Mouse (Mus musculus) heart, postnatal 14 days (tissue): Measurements from ENCODE around the gene St6galnac6. TPM values are rescaled to one million over a fixed set of nuclear protein-coding genes. Genes with fewer than 3 reads are reported as not detected.

Experiments
- DNase-seq, 2 experiments: peaks; one replicate each; pipeline ENCODE4 v3.0.0; 2021 to 2022
- intact Hi-C: fragments of 180-260 bp; cut with DNase I; formaldehyde crosslinking; loops from one replicate; pipeline ENCODE4 v1.15.1; 2025
- long read RNA-seq, 2 experiments: library from polyadenylated mRNA; stranded (forward); transcript quantifications; one replicate each; pipeline ENCODE4 v2.0.0; 2021
- total RNA-seq, 2 experiments: library from RNA; stranded (reverse); gene quantifications; 2 replicates each; pipeline ENCODE4 v1.2.3; 2021

The St6galnac6 gene
- 100 to 1,000 TPM in 1 of 2 experiments, 10 to 100 TPM in 1; 97.9 to 104 TPM for total RNA-seq
- long read RNA-seq, experiment 1, partial matches to known transcripts: 2 of 8 reads
- long read RNA-seq, experiment 1, other reads (novel, unspliced or antisense): 3 of 8 reads
- long read RNA-seq, experiment 2, partial matches to known transcripts: 7 of 13 reads
- long read RNA-seq, experiment 2, other reads (novel, unspliced or antisense): 5 of 13 reads

DNA sequence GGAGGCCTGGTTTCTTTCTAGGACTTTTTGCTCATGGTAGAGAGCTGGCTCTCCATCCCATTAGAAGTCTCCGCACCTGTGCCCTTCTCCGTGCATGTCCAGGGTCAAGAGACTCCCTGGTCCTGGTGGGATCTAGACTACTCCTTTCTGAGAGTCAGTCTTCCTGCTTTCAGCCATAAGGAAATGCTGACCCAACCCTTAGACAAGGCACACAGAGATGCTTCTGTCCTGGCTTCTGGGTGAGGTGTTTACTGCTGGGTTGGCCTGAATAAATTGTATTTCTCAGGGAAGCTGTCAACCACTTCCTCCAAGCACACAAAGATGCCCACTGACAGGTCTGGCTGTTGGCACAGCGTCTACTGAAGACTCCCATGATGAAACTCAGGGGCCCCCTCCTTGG is at the start of gene St6galnac6:
TSS of gene St6galnac6 (plus strand) at position 301 of the 400 bp plus-strand sequence.
- intact Hi-C loops: no loop called here
- DNase-seq: no peak

DNA sequence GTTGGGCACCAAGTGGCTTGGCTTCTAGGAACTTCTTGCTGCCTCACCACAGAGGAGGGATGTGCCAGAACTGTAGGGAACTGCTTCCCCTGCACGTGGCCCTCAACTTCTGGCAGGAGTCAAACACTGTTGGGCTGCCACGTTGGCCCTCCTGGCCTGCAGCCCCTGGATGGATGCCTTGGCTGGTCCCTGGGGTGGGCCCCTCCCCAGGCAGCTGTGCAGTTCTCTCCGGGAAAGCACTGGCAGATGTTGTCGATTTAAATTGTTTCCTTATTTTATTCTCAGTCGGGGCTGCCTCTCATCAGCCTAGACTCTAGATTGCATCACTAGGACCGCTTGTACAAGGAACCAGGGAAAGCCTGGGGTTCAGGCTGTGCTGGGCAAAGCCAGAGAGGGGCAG is 49.7 kb upstream of the St6galnac6 start:
- intact Hi-C loops: no loop called here
- DNase-seq: peak; percentile 83 to 85

DNA sequence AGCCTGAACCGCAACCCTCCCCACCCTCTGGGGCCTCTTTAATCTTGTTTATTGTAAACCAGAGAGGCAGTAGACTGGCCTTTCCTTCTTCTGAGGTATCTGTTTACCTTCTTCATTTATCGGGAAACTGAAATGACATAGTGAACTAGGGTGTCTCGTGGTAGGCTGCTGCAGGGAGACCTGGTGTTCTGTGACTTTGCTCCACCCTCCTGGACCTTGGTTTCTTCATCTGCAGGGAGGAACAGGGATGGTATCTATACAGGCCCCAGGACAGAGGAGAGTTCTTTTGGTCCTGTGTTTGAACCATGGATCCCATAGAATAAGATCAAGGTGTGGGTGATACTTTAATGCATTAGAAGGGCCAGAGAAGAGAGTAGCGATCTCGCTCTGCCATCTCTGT is 48.3 kb upstream of the St6galnac6 start:
- no peak for DNase-seq
- intact Hi-C loops: no loop called here

DNA sequence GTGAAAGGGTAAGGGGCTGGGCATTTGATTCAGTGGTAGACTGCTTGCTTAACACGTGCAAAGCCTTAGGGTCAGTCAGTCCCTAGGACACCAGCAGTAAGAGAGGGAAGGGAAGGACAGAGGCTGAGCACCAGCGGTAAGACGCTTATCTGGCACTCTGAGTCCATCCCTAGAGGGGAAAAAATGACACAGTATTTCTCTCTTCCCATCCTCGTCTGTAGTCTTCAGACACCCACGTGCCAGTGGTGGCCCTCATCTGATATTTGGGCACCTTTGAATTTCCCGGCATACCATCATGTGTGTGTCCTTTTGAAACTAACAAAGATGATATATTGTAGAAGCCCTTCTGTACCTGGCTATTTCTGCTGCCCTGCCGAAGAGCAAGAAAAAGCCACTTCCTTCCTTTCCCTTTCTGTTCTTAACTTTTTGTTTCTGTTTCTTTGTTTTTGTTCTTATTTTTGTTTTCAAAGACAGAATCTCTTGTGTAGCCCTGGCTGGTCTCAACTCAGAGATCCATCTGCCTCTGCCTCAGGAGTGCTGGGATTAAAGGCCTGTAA is 45.8 kb upstream of the St6galnac6 start:
- intact Hi-C loops: no loop called here
- DNase-seq: no peak

DNA sequence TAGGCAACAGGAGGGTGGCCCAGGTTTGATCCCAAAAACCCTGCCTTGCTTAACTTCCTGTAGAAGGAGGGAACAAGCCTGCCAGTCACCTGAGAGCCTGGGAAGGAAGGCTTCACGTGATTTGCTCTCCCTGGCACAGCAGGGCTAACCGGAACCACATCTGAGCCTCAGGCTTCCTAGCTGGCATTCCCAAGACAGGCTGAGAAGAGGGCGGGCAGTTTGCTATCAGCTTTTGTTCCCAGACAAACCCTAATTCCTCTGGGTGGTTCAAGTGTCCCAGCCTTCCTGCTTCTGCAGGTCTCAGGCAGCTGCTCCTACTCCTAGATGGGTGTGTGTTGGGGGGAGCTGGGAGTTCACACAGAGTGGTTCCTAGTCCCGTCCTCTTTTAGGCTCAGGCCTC is 44.0 kb upstream of the St6galnac6 start:
- no peak for DNase-seq
- intact Hi-C loops: no loop called here

DNA sequence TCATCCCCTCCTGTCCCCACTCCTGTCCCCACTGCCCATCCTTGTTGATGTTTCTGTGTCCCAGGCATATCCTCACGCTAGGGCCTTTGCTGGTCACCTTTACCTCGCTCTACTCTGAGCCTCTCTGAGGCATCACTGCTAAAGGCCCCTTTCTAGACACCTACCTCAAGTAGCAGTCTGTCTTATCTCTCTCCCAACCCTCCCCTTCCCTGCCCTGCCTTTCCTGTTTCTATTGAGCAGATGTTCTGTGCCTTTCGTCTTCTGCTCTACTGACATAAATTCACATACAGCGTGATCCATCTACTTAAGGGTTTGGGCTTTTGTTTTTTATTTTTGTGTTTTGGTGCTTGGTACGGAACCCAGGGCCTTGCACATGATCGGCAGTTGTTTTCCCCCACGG is 43.5 kb upstream of the St6galnac6 start:
- intact Hi-C loops: no loop called here
- no peak for DNase-seq

DNA sequence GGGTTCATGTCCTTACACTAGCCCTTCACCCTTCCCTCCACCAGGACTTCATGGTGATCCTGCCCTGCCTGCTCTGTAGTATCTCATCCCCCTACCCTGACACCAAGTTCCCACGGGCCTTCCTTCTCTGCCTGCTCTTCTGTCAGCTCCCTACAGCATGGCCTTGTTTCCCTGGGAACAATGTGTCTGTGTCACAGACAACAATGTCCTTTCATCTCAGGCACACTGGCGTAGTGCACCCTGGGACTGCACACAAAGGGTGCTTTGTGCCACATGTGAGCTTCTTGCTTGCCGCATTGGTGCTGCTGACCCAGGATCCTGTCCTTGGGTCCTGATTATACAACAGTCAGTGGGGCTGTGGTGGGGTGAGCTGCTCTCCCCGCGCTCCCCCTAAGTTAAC is 39.9 kb upstream of the St6galnac6 start:
- no peak for DNase-seq

DNA sequence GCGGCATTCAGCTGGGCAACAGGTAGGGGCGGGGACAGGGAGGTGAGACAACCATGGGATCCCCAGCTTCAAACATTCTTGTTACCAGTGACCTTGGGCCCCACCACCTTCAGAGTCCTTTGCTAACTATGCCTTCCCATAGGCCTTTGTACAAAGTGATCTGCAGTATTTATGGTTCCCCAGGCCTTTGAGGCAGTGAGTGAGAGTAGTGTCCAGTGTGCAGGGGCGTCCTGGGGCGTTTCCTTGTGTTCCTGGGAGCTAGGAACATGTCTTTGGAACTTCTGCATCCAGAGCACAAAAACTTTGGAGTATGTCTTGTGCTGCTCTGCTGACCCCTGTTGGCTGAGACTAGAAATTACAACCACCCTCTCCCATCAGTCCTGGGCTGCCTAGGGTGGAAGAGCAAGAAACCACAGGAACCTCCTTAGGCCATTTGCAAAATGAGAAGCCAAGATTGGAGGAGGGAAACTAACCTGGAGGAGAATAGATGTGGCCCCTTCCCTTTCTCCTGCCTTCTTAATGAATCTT is 32.9 kb upstream of the St6galnac6 start:
- peak; percentile 75 to 81 for DNase-seq
- intact Hi-C loops: loop anchor here (1.0 to 2.0 kb wide), 2 partner anchors 30 to 78 kb away; no protein-coding TSS in a partner anchor

More for the DNA sequence above, 39.9 kb upstream of the St6galnac6 start:
- intact Hi-C loops: no loop called here

DNA sequence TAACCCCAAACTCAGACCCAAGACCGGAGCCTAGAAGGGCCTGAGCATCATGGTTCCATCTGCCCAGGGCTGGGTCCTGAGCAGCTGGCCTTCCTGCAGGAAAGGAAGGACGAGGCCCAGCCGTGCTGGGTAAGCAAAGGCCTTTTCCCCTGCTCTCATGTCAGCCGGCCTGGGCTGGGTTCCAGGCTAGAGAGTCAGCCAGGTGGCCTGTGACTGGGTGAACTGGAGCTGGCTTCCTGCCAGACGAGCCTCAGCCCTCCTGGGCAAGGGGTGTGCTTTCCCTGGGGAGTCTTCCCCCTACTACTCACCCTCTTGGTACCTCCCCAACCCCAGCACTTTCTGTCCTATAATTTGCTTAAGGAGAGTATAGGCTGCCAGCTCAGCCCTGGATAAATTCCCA is 31.4 kb upstream of the St6galnac6 start:
- peak; percentile 48 to 55 for DNase-seq
- intact Hi-C loops: loop anchor here (2.0 kb wide), 1 partner anchor 163 kb away; no protein-coding TSS in a partner anchor

DNA sequence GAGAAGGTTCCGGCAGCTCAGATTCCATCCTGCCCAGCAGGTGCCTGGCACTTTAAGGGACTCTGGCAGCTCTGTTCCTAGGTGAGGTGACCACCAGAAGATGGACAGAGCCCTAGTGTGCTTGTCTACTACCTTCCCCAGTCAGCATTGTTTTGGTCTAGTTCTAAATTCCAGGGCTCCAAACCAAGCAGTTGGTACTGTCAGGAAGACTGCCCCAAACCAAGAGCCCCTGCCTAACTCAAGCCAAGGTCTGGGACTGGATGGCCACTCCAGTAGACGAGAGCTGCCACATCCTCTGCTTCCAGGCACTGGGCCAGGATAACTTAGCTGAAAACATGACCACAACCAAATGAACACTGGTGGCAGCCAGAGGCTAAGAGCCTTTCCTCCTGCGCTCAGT is 30.6 kb upstream of the St6galnac6 start:
- DNase-seq: peak in 1 of 2 experiments; percentile 35

DNA sequence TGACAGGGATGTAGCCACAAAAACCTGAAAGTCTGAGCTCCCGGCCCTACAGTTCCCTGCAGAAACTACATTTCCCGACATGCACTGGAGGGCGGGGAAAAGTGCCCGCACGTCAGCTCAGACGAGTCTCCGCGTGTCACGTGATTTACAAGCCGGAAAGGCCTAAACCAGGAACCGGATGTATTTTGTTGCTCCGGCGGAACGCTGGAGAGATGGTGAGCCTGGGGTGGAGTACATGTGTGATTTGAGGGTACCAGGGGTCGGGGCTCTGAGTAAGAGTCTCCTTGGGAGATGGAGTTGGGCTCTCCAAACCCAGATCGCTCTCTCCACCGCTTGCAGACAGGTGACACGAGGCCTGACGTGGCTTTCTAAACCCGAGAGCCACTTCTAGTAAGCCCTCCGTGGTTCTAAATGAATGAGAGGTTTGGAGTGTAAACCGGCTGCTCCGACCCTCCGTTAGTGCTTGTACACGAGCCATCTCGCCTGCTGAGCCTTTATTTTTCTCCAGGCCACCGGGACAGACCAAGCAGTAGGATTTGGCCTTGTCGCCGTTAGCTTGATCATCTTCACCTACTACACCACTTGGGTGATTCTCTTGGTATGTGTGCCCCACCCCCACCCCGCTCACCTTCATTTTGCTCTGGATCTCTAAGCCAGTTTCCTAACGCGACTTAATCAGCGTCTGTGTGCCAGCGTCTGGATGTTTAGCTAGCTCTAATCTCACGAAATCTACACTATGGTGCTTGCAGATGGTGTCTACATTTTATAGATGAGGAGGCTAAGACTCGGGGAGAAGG is 28.6 kb upstream of the St6galnac6 start, which contains the start of gene Dpm2:
TSS of gene Dpm2 (plus strand) at position 161 of the 797 bp plus-strand sequence.
- peak; percentile 85 to 93 for DNase-seq
- intact Hi-C loops: no loop called here

More for the DNA sequence above, 30.6 kb upstream of the St6galnac6 start:
- intact Hi-C loops: loop anchor here (2.0 kb wide), 1 partner anchor 164 kb away; no protein-coding TSS in a partner anchor

DNA sequence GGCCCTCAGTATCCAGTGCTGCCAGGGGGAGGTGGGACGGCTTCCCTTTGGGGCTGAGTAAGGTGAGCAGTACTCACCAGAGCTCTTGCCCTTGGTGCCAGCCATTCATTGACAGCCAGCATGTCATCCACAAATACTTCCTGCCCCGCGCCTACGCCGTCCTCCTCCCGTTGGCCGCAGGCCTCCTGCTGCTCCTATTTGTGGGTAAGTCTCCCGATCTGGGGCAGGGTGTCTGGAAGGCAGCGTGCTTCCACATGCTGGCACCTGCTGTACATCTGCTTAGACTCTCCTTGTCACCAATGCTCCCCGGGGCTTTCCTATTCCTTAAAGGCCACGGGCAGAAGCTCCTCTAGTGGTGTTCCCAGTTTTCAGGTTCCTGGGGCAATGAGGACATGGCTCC is 27.3 kb upstream of the St6galnac6 start:
- no peak for DNase-seq
- intact Hi-C loops: no loop called here

DNA sequence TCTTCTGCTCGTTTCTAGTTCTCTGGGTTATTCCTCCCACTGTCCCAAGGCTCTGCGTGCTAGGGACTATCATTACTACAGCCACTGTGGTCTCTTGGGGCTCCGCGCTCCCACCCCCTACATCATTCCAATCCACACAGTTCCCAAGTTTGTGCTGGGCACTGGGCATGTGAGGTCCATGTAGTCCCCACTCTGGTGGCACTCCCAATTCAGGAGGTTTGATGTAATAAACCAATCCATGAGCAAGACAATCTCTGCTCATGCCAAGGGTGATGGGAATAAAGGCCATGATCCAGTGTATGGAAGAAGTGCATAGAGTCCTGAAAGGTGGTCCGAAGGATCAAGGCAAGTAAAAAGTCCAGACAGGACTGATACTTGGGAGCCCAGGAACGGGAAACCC is 25.0 kb upstream of the St6galnac6 start, which contains the start of gene Pip5kl1:
TSS of gene Pip5kl1 (plus strand) at position 301 of the 400 bp plus-strand sequence.
- intact Hi-C loops: no loop called here
- DNase-seq: no peak

DNA sequence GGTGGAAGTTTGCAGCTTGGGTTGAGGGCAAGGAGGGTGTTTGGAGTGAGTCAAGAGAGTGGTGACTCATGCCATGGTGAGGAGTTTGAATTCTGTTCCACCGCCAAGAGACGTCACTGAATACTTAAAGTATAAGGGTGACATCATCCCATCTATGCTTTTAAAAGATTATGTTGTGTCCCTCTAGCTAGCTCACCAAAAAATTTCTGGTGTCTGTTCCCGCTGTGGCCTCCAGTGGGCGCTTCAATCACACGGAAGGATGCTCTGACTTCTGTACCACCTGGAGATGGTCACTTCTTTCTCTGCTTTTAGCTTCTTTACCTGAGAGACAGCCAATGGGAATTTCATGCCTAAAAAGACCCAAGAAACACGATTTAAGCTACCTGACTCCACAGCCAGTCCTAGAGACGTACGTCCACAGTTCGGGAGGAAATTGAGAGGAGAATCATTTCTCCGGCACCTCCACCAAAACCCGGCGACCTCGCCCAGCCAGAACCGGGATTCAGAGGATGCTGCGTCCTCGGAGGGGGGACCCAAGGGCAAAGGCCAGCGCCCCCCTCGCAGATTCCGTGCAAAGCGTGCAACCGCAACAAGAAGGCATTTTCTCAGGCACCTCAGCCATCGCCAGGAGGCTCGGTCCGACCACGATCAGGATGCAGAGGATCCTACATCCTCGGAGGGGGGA is 24.5 kb upstream of the St6galnac6 start:
- DNase-seq: peak; percentile 44 to 68
- intact Hi-C loops: loop anchor here (5.0 kb wide), 1 partner anchor 37 kb away; no protein-coding TSS in a partner anchor

DNA sequence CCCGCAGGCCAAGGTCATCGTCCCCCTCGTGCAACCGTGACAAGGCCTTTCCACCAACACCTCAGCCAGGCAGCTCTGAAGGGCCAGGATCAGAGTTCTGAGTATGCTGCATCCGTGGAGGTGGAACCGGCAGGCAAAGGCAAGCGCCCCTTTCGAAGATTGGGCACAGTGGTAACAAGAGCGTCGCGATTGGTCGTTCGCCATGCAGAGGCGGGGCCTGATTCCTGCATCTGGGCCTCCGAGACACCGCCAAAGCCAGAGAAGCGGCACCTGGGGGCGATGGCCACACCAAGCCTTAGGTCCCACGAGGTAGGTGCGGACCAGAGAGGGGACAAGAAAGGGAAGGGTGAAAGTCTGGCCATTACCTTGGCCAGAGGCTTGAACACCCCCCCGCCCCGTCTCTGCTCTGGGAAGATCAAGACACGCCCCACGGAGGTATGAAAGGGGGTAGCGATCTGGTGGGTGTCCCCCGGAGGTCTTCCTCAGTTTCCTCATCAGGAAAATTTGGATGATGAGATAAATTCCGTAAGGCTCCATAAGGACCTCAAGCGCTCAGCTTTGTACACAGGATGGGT is 23.8 kb upstream of the St6galnac6 start, which contains the start of gene 9430097D07Rik:
TSS of gene 9430097D07Rik (minus strand) at position 99 of the 575 bp plus-strand sequence.
- intact Hi-C loops: loop anchor here (5.0 kb wide), 1 partner anchor 37 kb away; no protein-coding TSS in a partner anchor
- DNase-seq: no peak

DNA sequence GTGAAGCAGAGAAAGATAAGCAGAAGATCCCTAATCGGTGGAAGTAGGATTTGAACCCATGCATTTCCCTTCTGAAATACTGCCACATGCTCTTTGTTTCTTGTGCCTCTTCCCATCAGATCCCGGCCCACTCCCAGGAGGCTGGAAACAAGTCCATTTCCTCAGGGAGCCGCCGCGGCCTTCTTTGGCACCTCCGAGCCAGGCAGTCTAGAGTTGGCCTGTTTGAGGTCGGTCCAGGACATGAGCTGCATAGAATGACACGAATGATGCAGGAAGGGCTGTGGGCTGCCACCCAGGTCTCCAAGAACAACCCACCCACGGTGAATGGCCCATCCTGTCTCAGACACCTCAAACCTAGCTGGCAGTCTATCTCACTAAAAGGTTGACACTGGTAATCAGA is 23.0 kb upstream of the St6galnac6 start:
- intact Hi-C loops: loop anchor here (5.0 kb wide), 1 partner anchor 36 kb away; no protein-coding TSS in a partner anchor
- DNase-seq: no peak

DNA sequence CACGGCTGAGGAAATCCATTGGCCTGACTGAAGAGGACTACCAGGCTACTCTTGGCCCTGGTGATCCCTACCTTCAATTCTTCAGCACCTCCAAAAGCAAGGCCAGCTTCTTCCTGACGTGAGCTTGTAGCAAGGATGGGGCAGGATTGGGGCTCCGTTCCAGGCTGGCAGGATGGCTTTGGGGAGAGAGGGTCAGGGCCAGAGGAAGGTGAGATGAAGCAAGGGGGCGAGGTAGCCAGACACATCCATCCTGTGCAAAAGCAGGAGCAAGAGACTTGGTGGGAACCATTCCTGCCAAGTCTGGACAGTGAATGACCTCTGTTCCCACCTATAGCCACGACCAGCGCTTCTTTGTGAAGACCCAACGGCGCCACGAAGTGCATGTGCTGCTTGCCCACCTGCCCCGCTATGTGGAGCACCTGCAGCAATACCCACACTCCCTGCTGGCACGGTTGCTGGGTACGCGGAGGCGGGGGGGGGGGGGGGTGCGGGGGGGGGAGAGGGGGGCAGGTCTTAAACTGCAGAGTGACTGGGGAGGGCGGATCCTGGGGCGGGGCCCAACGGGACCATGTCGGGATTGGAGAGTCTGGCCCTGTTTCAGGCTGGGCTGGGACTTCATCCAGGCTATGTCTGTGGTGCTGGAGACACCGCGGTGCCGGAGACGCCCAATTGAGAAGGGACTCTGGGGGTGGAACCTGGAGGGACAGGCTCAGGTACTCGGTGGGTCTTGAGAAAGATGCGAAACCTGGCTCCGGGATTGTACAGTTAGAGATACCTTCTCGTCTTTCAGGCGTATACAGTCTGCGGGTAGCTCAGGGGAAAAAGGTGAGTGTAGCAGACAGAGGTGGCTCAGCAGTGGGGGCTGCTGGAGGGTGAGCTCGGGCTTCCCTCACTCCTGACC is 21.1 kb upstream of the St6galnac6 start:
- intact Hi-C loops: loop anchor here (5.0 kb wide), 1 partner anchor 34 kb away; no protein-coding TSS in a partner anchor
- peak; percentile 38 to 46 for DNase-seq

DNA sequence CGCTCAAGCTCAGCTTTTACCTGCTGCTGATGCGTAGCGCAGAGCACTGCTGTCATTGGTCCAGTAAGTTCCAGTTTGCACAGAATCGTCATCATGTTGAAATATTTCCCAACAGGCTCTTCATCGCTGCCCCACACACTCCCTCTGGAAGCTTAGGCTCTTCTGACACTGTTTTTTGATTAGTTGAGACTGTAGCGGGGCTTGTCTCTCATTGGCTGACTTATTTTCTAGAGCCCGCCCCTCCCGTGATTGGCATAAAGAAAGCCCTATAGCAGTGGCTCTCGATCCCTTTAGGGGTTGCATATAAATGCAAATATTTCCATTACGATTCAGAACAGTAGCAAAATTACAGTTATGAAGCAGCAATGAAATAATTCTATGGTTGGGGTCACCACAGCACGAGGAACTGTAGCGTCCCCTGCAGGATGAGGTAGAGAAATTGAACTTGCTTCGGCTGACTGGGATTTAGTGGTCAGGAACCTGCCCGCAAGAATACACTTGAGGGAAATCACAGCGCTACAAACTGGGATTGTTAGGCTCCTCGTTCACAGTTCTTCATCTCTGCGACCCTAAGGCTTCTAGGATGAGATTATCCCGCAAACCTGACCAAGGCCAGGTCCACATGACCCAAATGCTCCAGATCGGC is 17.9 kb upstream of the St6galnac6 start:
- intact Hi-C loops: no loop called here
- no peak for DNase-seq
